Mouse (Mus musculus) cerebellum, adult 9-10 months (tissue): ENCODE data around the gene Frmpd3.

Source experiments
- DNase-seq: peaks from one replicate; pipeline ENCODE4 v3.0.0; 2022

Frmpd3 gene

DNA sequence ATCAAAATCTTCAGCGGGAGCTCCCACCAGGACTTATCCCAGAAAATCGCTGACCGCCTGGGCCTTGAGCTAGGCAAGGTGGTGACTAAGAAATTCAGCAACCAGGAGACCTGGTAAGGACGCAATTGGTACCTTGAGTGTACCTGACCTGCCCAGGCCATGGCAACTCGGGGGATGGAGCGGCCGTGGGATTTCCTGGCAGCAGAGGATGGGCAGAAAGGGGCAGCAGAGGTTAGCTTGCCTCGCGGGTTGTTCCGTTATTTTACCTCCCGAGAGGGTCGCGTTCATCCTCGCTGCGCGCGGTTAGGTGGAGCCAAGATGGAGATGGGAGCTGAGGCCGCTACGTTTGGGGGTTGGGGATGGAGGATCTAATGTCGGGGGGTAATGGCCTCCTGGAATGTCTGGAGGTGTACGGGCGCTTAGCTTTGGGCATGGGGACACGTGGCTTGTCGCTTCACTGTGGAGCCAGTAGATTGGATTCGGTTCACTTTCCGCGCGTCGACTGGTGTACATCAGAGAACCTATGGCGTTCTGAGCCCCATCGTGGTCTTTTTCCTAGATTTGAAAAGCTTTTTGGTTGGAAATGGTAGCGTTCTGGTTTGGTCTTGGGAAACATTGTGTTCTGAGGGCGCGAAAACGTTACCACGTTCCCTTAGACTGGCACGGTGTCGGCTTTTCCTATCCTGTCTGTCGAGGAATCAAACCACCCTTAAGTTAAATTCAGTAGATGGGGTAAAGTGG lies 114.9 kb downstream of the Frmpd3 start:
- peak; percentile 21 for DNase-seq

DNA sequence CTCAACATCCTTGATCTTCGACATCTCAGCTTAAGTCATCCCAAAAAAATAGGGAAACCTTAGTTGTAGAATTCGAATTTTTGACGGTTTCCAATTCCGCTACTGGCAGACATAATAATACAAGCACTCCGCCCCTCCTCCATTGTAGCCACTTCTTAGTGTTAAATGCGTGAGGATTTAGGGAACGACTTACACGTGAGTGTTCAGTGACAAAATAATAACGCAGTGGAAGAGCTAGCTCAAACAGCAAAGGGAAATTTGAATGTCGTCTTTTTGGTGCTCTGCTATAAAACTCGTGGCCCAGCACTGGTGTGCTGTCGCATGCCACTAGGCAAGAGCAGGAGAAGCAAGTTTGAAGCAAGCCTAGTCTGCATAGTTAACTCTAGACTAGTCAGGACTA lies 115.4 kb downstream of the Frmpd3 start:
- peak; percentile 9 for DNase-seq

DNA sequence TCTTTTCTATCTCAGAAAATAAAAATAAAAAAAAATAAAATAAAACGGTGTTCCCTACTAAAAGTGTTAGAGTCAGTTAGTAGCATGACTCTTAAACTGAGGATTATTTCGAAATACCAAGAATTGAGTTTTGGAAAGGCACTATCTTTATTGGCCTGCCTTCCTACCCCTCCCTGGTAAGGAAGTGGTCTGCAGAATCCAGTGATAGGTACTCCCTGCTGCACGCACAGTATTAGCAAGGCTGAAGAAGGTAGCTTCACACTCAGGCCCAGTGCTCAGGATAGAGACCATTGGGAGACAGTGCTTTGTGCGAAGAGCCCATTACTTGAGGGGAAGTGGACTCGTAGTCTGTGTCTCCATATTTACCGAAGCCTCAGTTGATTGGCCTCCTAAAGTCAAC lies 136.2 kb downstream of the Frmpd3 start:
- no peak for DNase-seq

DNA sequence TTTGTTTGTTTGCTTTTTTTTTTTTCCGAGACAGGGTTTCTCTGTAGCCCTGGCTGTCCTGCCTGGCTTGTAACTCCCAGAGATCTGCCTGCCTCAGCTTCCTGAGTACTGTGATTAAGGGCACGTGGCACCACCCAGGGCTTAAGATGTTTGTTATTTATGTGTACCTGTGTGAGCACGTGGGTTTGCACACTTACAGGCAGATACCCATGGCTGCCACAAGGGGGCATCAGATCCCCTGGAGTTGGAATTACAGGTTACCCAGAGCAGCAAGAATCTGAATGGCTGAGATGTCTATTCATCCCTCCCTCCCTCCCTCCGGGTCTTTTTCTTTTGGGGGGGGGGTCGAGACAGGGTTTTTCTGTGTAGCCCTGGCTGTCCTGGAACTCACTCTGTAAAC lies 137.1 kb downstream of the Frmpd3 start:
- peak; percentile 29 for DNase-seq
